Mouse (Mus musculus) testis, adult 2 months (tissue): ENCODE data around the gene Cog4.

Experiments
- CTCF ChIP-seq: fragments of 200-500 bp; IDR thresholded peaks from 2 replicates; pipeline ENCODE4 v1.5.1; 2012; ENCODE audit warnings: low read depth, mild to moderate bottlenecking, inconsistent platforms, low read length, moderate library complexity; ENCODE audit not compliant: control insufficient read depth, insufficient read depth, insufficient replicate concordance
- POLR2A ChIP-seq: fragments of 200-500 bp; IDR thresholded peaks from 2 replicates; pipeline ENCODE4 v1.6.1; 2012; ENCODE audit warnings: low read depth, mild to moderate bottlenecking, inconsistent platforms, low read length, moderate library complexity; ENCODE audit not compliant: control insufficient read depth

DNA sequence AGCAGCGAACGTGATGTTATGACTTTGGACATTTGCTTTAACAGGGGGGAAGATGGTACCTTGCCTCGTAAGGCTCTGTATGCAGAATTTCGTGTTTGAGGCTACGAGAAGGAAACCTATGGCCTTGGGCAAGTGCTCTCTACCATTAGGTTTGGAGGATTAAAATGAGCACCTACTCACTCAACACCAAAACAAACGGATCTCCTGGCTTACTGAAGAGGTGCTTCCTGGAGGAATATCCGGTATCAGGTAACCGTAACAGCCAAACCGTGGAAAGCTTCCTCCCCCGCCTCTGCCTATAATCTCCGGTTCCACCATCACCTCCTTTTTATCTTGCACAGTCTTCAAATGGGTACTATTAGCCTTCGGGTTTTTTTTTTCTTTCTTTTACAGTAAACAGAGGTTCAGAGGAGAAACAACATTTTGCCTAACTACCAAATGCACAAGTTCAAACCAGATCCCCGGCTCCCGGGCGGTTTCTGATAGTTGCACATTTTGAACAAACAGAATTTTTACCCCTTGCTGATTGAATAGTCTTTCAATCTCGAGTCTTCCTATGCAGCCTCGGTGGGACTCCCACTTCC, 487 bp upstream of the Cog4 start:
- TF ChIP-seq CTCF (no peak), POLR2A (no peak)
